Mouse (Mus musculus): ENCODE measurements around the gene Sorbs1.
"Not testable (repeated sequence)": the region's sequence is repeated elsewhere in the genome, so short reads cannot be mapped to it uniquely, and the experiment has no call there.

The Sorbs1 gene

DNA sequence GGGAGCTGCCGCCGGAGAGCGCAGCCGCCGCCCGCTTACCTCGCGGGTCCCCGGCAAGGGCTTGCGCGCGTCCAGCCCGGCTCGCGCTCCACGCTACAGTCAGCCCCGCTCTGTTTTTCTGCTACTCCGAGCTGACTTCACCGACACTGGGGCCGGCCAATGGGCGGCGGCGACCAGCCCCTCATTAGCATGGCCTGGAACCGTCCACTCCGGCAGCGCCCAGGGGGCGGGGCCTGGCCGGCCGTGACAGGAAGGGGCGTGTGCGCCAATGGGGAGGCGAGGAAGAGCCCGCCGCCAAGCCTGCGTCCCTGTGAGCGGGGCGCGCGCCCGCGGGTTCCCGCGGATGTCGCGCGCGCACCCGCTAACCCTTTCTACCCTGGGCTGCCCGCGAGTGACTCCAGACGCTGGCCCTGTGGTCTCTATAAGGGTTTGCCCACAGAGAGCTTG is at the start of gene Sorbs1:
Sorbs1 (minus strand) TSS at position 148 of the 447 bp plus-strand sequence.
- in situ Hi-C loops (cut with MboI; ENCODE audit: unreplicated experiment in 2 of 2) = no loop called here

- in situ Hi-C loops (cut with MboI; ENCODE audit: unreplicated experiment in 2 of 2) = not testable (repeated sequence)
These were observed 47.9 kb upstream of the Sorbs1 start for GRCm38 (mm10) chr19:40561521-40561920.

GRCm38 (mm10) chr19:40556029-40556428 is 42.5 kb upstream of the Sorbs1 start:
- in situ Hi-C loops (cut with MboI; ENCODE audit: unreplicated experiment in 2 of 2) = no loop called here

DNA sequence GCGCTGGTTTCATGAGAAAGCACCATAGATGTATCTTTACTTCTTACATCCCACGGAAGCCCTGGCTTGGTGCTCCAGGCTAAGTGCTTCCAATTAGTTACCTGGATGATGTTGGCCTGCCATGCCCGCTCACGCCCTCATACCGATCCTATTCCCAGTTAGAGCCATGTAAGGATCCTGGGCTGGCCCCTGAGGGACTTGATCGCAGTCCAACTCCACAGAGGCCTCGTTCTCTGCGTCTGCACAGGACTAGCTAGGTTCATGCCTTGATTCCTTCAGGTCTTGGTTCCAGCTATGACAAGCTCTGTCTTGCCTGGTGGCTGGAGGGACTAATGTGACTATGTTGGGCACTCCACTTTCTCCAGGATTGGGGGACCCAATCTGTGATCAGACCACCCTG is 41.6 kb upstream of the Sorbs1 start:
- in situ Hi-C loops (cut with MboI; ENCODE audit: unreplicated experiment in 2 of 2) = no loop called here

GRCm38 (mm10) chr19:40554343-40554742 is 40.8 kb upstream of the Sorbs1 start:
- in situ Hi-C loops (cut with MboI; ENCODE audit: unreplicated experiment in 2 of 2) = no loop called here

DNA sequence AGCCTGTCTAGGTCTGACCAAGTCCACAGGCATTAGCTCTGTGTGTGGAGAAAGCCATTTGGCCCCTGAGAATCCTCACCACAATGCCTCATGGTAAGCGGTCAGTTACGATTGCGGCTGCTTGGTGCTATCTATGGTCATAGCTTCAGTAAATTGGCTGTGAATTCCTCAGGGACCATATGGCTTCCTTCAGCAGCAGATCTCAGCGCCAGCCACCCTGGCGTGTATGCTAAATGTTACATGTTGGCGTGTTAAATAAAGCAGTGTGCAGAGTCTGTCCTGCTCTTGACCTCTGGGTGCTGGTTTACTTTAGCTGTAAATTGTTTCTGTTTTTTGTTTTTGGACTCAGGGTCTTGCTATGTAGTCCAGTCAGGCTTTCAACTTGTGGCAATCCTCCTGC is 40.3 kb upstream of the Sorbs1 start:
- in situ Hi-C loops (cut with MboI; ENCODE audit: unreplicated experiment in 2 of 2) = no loop called here

DNA sequence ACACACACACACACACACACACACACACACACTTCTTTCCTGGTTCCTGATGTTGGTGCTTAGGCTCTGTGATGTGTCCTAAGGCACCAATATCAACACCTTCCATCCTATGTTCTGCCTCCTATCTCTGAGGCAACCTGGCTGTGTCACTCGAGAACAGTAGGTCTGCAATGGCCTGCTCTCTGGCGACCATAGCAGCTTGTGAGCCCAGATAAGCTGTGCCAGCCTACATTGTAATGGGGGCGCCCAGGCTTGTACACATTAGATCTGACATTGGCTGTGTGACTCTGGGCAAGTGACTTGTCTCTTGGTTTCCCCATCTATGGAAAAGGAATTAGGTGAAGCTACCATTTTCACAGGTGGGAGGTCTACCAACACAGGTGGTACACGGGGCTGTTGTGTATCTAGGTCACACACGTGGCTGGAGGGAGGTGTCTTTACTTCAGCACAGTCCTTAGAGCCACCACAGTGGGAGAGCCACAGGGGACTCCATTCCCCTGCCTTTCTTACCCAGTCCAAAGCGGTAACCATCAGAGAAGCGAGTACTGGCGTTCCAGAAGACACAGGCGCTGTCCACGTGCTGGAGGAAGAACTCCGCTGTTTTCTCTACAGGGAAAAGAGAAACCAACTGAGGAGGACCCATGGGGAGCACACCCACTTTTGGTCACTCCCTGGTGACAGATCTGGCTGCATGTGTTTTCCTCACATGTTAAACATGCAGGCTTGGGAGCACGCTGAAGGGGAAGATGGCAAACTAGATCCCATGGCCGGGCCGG is 39.6 kb upstream of the Sorbs1 start:
- in situ Hi-C loops (cut with MboI; ENCODE audit: unreplicated experiment in 2 of 2) = no loop called here

DNA sequence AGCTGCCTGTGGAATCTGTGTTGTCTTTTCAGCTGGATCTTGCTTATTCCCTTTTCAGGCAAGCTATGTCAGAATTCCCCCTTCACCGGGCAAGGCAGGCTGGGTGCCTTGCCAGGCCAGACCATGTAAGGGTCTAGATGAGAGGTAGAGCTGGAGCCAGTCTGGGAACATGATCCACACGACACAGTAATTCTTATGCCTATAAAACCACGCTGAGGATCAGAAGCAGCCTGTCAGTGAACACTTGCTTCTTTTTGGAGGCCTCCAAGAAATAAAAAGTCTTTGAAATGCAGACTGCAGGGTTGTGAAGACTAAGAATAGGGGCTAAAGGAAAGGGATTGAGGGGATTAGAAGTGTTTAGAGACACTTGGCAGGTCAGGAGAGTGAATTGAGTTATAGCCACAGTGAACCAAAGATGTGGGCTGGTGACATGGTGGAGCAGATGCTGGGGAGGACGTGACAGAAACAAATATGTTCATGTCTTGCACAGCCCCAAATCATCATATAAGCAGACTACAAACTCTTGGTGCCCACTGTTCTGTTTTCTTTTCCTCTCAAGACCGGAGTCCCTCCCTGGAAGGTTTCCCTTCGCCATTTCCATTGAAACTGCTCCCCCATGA is 36.0 kb upstream of the Sorbs1 start:
- in situ Hi-C loops (cut with MboI; ENCODE audit: unreplicated experiment in 2 of 2) = loop anchor here (10.0 to 25.0 kb wide), 2 partner anchors 1562 to 1565 kb away; no protein-coding TSS in a partner anchor

DNA sequence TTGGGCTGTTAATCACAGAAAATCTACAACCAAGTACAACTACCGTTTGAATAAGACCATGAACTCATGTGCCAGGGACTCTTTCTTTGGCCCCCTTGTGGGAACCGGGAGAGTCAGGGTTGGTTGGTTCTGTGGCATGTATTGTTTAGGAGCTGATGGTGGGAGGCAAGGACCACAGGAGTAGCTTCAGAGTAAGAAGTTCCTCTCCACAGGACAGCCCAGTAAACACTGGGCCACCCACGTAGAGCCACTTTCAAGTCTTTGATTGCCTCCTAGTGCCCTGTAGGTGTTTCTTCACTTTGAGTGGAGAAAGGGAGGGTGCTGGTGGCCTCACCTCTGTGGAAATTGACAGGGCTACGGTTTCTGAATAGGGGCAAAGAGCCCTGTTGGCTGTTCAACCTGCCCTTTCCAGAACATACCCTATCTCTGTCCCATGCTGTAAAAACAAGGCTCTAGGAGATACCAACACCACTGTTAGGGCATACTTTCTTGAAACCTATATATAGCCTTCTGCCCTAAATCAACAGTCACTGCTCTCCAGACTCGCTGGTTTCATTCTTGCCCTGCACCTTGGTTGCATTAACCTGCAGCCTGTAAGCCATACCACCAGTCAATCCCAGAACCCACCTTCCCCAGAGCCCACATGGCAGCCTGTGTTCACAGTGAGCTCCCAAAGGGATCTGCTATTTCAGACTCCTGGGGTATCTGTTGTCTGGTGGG is 35.4 kb upstream of the Sorbs1 start:
- in situ Hi-C loops (cut with MboI; ENCODE audit: unreplicated experiment in 2 of 2) = loop anchor here (10.0 to 25.0 kb wide), 2 partner anchors 1562 to 1564 kb away; no protein-coding TSS in a partner anchor

DNA sequence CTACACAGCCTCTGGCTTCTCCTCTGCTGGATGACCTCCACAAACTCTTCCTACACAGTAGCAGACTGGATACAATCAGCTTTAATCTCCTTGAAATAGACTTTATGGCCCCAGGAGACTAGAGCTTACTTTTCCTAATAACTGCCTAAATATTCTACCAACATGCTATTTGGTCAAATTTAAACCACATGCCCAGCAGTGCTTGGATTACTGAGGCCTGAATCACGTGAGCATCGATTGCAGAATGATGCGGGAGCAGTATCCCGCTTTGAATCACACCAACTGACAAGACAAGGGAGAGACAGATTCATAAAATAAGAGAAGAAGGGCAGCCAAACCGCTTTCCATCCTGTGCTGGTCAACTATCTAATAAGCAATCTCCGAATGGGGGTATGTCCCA is 34.8 kb upstream of the Sorbs1 start:
- in situ Hi-C loops (cut with MboI; ENCODE audit: unreplicated experiment in 2 of 2) = loop anchor here (10.0 to 25.0 kb wide), 2 partner anchors 1561 to 1564 kb away; no protein-coding TSS in a partner anchor

DNA sequence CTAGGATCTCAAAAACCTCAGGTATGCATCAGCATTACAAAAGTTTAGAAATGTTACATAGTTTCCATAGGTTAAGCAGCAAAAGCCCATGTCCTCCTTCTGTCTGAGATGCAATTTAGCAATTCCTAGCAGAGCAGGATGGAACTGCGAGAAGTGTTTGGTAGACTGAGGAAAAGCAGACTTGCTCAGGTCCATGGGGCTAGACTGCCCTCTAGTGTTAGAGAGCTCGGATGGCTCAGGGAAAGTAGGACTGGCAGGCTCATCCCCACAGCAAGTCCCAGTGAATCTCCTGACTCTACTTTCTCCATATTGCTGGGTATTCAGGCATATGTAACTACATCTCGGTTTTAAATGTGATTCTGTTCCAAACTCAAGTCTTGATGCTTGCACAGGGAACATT is 31.3 kb upstream of the Sorbs1 start:
- in situ Hi-C loops (cut with MboI; ENCODE audit: unreplicated experiment in 2 of 2) = loop anchor here (5.0 to 25.0 kb wide), 6 partner anchors 153 to 1560 kb away; no protein-coding TSS in a partner anchor

- in situ Hi-C loops (cut with MboI; ENCODE audit: unreplicated experiment in 2 of 2) = loop anchor here (5.0 to 25.0 kb wide), 6 partner anchors 150 to 1558 kb away; no protein-coding TSS in a partner anchor
These were observed 29.2 kb upstream of the Sorbs1 start for GRCm38 (mm10) chr19:40542776-40543175.

DNA sequence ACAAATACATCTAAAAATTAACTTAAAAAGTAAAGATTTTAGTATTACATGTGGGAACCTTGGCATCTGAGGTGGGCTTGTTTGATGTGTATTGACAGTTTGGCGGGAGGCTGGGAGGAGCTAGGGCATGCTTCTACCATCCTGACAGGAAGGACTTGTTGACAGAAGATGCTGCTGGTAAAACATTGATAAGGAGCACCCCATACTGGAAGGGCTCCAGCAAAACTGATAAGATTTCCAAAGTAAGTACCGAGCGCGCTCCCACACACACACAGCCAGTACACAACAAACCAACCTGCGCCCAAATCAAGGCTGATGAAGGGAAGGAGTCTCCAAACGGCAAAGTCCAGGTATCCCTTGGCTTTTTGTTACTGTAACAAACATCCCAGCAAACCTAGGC is 22.9 kb upstream of the Sorbs1 start:
- in situ Hi-C loops (cut with MboI; ENCODE audit: unreplicated experiment in 2 of 2) = loop anchor here in 1 of 2 experiments (25.0 kb wide), 1 partner anchor 1549 kb away; no protein-coding TSS in a partner anchor

- in situ Hi-C loops (cut with MboI; ENCODE audit: unreplicated experiment in 2 of 2) = loop anchor here in 1 of 2 experiments (25.0 kb wide), 1 partner anchor 1545 kb away; no protein-coding TSS in a partner anchor
These were observed 18.9 kb upstream of the Sorbs1 start for GRCm38 (mm10) chr19:40532525-40532924.

- in situ Hi-C loops (cut with MboI; ENCODE audit: unreplicated experiment in 2 of 2) = loop anchor here in 1 of 2 experiments (25.0 kb wide), 1 partner anchor 1543 kb away; no protein-coding TSS in a partner anchor
These were observed 16.7 kb upstream of the Sorbs1 start for GRCm38 (mm10) chr19:40530323-40530722.

- in situ Hi-C loops (cut with MboI; ENCODE audit: unreplicated experiment in 2 of 2) = loop anchor here in 1 of 2 experiments (25.0 kb wide), 1 partner anchor 1541 kb away; no protein-coding TSS in a partner anchor
These were observed 14.7 kb upstream of the Sorbs1 start for GRCm38 (mm10) chr19:40528254-40528653.

DNA sequence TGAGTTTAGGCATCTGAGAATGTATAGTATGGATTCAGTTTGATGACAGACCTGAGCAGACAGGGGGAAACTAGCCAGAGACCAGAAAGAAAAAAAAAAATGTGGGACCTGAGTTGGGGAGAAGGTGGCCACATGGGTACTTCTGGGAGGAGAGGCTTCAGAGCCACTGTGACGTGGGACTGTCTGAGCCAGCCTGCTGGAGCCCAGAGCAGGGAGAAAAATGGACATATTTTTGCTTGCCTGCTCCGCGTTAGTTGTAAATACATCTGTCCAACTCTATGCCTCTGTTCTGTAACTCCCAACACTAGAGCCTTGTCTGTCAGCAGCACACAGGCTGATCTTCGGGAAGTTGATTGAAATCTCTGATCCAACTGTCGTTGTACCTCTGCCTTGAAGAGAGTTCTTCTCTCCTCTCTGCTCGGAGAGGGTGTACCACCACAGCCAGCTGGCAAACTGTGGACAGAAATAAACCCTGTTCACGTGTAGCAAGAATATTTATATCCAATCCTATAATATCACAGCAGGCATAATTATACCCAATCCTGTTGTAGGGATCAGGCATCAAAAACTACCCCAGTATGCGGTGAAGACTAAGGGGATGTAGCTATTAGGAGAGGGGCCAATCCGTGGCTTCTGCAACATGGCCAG is 12.9 kb upstream of the Sorbs1 start:
- in situ Hi-C loops (cut with MboI; ENCODE audit: unreplicated experiment in 2 of 2) = loop anchor here in 1 of 2 experiments (25.0 kb wide), 1 partner anchor 1539 kb away; no protein-coding TSS in a partner anchor

DNA sequence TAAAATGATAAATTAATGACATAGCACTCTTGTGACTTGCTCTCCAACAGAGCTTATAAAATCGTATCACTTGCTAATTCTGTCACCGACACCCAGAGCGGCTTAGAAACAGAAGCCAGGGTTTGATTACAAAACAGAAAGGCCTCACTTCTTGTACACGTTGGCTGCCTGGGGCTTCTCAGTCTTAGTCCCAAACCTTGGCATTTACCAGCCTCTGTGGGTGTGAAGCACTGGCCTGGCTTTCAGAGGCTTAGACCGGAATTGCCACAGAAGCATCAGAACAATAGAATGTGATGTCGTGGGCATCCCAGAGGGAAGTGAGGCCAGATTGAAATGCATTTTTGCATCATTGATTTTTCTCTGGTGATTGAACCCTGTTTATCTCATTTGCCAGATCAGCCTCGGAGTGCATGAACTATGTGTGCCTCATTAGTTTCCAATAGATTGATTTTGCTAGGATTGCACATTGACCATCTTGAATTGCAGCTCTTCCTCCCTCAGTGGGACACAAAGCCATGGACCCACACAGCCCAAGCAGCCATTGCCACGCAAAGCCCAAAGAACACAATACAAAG is 9.9 kb upstream of the Sorbs1 start:
- in situ Hi-C loops (cut with MboI; ENCODE audit: unreplicated experiment in 2 of 2) = no loop called here

DNA sequence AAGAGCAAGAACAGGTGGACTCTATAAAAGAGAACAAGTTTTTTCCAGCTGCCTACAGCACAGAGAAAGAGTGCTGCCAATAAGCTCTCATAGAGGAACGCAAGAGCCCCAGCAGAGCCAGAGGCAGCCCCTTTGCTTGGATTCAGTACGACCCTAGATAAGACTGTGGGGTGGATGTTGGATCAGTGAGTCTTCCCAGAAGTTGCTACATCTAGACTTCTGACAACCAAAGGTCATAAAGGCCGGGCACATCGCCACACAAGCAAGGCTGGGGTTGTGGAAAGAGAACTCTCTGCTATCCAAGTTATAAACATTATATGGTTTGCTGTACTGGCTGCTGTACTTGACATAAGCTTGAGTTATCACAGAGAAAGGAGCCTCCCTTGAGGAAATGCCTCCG is 6.8 kb upstream of the Sorbs1 start:
- in situ Hi-C loops (cut with MboI; ENCODE audit: unreplicated experiment in 2 of 2) = no loop called here

DNA sequence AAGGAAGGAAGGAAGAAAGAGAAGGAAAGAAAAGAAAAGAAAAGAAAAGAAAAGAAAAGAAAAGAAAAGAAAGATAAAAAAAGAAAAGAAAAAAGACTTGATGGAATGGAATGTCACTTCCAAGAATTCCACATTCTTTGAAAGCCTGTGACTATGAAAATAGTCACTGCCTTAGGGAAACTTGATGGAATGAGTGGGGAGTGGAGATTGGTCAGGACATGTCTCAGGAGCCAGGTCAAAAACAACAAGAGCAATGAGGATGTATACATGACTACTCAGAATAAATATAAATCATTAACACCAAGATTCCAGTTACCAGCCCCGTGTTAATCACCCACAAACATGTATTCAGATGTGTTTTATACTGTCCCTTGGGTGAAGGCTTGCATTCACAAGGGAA is 5.1 kb upstream of the Sorbs1 start:
- in situ Hi-C loops (cut with MboI; ENCODE audit: unreplicated experiment in 2 of 2) = no loop called here

Data from v-Abl transformed pro-B cells (cell line).